Mouse (Mus musculus): ENCODE measurements around the gene Gm21188. TPM values are rescaled to one million over a fixed set of nuclear protein-coding genes. Genes with fewer than 3 reads are reported as not detected.
"Not testable (repeated sequence)": the region's sequence is repeated elsewhere in the genome, so short reads cannot be mapped to it uniquely, and the experiment has no call there.

The Gm21188 gene
- total RNA-seq (2014; fragmentation: Nextera tagmentation) (not detected in 2 replicates), total RNA-seq (2017) (0.27 and 0.70 TPM in 2 replicates), polyA plus RNA-seq (2012) (0.02 TPM in 1 of 2 replicates, not detected in the other)

DNA sequence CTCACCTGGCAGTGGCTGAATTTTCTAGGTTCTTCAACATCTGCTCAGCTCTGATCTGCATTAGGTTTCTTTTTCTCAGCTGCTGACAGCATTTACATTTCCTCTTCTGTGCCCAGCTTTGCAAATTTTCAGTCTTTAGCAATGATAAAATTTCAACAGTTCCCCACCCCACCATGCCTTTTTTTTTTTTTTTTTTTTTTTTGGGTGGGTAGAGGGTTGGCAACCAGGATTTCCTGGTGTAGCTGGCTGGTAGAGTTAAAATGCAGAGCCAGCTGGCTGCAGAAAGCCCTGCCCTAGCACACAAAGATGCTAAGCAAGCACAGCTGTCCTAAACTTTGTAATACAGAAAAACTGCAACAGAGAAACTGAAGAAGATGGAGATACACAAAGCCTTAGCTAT lies at the start of gene Gm21188:
TSS of gene Gm21188 (minus strand) at position 110 of the 400 bp plus-strand sequence.
- H3K9me3 ChIP-seq (replicated peaks); H3K4me1 ChIP-seq (ENCODE audit: insufficient read depth, low read depth, low read length); H3K27me3 ChIP-seq (ENCODE audit: insufficient read depth, low read length); H3K36me3 ChIP-seq (replicated peaks); DNase-seq (ENCODE audit: low spot score); ATAC-seq (ENCODE audit: extremely low read depth, insufficient number of reproducible peaks, low FRiP score, poor library complexity, severe bottlenecking); H3K4me3 ChIP-seq (ENCODE audit: low read depth, low read length): not testable (repeated sequence)

DNA sequence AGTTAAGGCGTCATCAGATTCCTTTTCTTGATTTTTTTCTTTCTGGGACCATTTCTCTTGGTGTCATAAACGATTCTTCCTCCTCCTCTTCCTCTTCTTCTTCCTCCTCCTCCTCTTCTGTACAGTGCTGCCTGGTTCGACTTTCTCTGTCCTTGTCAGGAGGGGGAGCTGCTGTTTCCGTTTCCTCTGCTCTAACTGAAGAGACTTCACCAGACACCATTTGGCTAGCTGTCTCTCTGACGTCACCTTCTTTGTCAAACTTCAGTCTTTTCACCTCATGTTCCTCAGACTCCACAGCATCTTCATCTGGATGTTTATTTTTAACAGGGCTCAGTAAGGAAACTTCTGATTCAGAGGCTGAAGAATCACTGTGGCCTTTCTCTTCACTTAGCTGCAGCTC lies 47.3 kb upstream of the Gm21188 start:
- ATAC-seq (ENCODE audit: extremely low read depth, insufficient number of reproducible peaks, low FRiP score, poor library complexity, severe bottlenecking); H3K36me3 ChIP-seq (replicated peaks): not testable (repeated sequence)

DNA sequence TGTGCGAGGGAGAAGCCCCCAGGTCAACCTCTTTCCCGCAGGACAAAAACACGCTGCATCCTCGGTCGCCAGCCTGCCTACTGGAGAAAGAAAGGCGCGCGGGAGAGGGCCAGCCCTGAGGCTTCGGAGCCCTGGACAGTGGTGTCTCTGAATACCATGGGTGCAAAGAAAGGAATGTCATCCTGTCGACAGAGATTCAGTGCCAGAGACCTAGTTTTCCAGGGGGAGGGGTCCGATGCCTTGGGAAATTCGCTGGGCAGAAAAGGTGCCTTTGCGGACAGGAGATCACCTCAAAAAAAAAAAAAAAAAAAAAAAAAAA lies 44.9 kb upstream of the Gm21188 start:
- H3K36me3 ChIP-seq (replicated peaks); DNase-seq (ENCODE audit: low spot score); H3K4me3 ChIP-seq (ENCODE audit: low read depth, low read length); H3K9me3 ChIP-seq (replicated peaks); ATAC-seq (ENCODE audit: extremely low read depth, insufficient number of reproducible peaks, low FRiP score, poor library complexity, severe bottlenecking); H3K27me3 ChIP-seq (ENCODE audit: insufficient read depth, low read length); H3K4me1 ChIP-seq (ENCODE audit: insufficient read depth, low read depth, low read length): not testable (repeated sequence)

More for the DNA sequence above, 47.3 kb upstream of the Gm21188 start:
- not testable (repeated sequence) for H3K27me3 ChIP-seq (ENCODE audit: insufficient read depth, low read length); H3K4me3 ChIP-seq (ENCODE audit: low read depth, low read length); H3K4me1 ChIP-seq (ENCODE audit: insufficient read depth, low read depth, low read length); DNase-seq (ENCODE audit: low spot score); H3K9me3 ChIP-seq (replicated peaks)

DNA sequence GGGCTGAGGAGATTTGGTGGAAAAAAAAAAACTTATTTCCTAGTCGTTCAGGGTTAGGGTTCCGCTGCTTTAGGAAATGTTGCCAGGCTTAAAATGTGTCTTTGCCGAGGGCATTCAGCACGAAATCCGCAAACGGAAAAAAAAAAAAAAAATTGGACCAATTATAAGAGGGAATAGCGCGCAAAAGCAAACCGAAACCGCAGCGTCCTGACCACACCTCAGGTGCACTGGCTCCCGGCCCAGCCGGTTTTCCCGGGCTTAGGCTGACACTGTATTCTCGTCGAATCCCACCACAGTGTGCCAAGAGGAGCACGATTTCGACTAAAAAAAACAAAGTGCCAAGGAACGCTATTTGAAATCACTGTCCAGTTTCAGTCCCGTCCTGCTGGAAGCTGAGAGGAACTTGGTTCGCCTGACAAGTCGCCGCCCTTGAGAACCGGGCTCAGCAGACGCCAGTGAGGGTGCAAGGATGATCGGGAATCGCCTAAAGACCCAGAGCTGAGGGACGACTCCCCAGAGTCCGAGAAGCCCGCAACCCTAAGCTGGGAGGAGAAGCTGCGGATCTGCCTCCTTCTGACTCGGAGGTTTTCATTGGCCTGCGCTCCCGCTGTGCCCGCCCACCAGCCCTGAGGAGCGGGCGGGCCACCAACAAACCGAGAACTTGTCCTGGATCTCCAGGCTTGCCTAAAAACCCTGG lies 44.4 kb upstream of the Gm21188 start:
- DNase-seq (ENCODE audit: low spot score); H3K9me3 ChIP-seq (replicated peaks); H3K36me3 ChIP-seq (replicated peaks); H3K4me3 ChIP-seq (ENCODE audit: low read depth, low read length); ATAC-seq (ENCODE audit: extremely low read depth, insufficient number of reproducible peaks, low FRiP score, poor library complexity, severe bottlenecking); H3K4me1 ChIP-seq (ENCODE audit: insufficient read depth, low read depth, low read length); H3K27me3 ChIP-seq (ENCODE audit: insufficient read depth, low read length): not testable (repeated sequence)

DNA sequence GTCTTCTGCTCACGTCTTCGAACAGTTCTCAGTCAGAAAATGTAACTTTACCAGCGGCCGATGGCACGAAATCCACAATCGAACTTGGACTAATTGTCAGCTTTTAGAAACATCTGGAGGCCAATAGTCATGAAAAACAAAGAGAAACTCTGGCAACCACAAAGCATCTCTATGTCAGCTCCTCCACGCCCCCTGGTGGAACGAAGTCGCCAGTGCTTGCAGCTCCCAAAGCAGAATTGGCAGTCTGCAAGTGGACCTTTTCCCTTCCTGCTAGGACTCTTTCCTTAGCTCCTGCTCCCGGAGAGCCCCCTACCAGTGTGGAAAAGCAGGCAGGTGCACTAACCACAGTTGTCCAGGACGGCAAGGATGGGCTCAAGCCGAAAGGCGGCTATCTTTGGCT lies 41.0 kb upstream of the Gm21188 start:
- not testable (repeated sequence) for H3K4me1 ChIP-seq (ENCODE audit: insufficient read depth, low read depth, low read length); H3K9me3 ChIP-seq (replicated peaks); DNase-seq (ENCODE audit: low spot score); H3K4me3 ChIP-seq (ENCODE audit: low read depth, low read length); H3K27me3 ChIP-seq (ENCODE audit: insufficient read depth, low read length); H3K36me3 ChIP-seq (replicated peaks)
- ATAC-seq (ENCODE audit: extremely low read depth, insufficient number of reproducible peaks, low FRiP score, poor library complexity, severe bottlenecking): 0 out of 2 replicates have a peak, but pooled peaks have one; percentile 22

DNA sequence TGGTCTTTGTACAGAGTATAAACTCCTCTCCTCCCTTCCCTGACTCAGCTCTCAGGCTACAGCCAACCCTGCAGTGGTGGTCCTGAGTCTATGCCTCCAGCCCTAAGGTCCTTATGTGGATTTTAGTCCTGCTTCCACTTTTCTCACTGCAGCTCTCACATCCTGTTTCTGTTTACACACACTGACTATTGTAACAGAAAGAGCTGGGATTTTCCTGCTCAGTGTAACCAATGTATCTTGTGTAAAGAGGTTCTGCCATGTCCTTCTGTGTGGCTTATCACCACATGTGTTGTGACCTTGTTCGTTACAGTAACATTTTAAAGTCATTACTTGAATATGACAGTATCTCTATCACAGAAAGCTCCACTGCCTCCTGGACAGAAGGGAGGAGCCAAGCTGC lies 27.6 kb upstream of the Gm21188 start:
- H3K9me3 ChIP-seq (replicated peaks); H3K4me3 ChIP-seq (ENCODE audit: low read depth, low read length); H3K4me1 ChIP-seq (ENCODE audit: insufficient read depth, low read depth, low read length); DNase-seq (ENCODE audit: low spot score); H3K36me3 ChIP-seq (replicated peaks); H3K27me3 ChIP-seq (ENCODE audit: insufficient read depth, low read length); ATAC-seq (ENCODE audit: extremely low read depth, insufficient number of reproducible peaks, low FRiP score, poor library complexity, severe bottlenecking): not testable (repeated sequence)

DNA sequence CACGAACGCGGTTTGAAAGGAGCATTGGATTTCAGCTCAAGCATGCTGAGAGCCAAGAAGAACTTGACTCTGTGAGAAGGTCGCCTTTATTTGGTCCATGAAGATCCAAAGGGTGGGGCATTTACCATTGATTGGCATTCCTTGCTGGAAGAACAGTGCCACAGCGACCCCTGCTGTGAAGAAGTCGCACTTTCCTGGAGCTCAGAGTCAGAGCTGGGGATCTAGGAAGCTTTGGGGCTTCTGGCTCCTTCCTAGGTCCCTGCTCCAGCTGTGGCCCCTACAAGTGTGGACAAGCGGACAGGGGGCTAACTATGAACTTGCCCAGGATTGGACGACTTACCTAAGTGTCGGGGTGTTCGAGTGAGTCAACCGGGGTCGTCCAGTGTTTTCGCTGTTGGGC lies 18.9 kb upstream of the Gm21188 start:
- H3K4me1 ChIP-seq (ENCODE audit: insufficient read depth, low read depth, low read length); H3K27me3 ChIP-seq (ENCODE audit: insufficient read depth, low read length); ATAC-seq (ENCODE audit: extremely low read depth, insufficient number of reproducible peaks, low FRiP score, poor library complexity, severe bottlenecking); DNase-seq (ENCODE audit: low spot score); H3K4me3 ChIP-seq (ENCODE audit: low read depth, low read length); H3K36me3 ChIP-seq (replicated peaks); H3K9me3 ChIP-seq (replicated peaks): not testable (repeated sequence)

DNA sequence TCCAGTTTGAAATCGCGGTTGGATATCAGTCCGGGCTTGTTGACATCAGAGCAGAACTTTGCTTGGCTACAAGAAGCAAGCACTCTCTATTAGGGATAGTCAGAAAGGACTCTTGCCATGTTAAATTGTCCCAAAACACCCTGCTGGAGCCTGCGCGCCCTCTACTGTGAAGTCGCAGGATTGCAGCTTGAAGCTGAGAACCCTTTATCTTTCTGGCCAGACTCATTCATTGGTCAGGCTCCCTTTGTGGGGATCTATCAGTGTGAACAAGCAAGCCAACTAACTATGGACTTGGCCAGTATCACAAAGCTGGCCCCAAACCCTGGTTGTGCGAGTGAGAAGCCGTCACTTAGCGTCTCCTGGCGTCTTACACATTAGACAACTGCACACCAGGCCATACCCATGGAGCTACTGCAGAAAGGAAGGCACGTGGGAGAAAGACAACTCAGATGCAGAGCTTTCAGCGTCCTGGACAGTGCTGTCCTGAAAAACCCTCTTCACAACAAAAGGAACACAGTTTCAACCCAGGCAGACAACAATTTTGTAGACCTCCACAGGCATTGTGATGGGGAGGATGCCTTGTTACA lies 18.1 kb upstream of the Gm21188 start:
- H3K9me3 ChIP-seq (replicated peaks); H3K27me3 ChIP-seq (ENCODE audit: insufficient read depth, low read length); H3K4me1 ChIP-seq (ENCODE audit: insufficient read depth, low read depth, low read length); ATAC-seq (ENCODE audit: extremely low read depth, insufficient number of reproducible peaks, low FRiP score, poor library complexity, severe bottlenecking); DNase-seq (ENCODE audit: low spot score); H3K4me3 ChIP-seq (ENCODE audit: low read depth, low read length); H3K36me3 ChIP-seq (replicated peaks): not testable (repeated sequence)

DNA sequence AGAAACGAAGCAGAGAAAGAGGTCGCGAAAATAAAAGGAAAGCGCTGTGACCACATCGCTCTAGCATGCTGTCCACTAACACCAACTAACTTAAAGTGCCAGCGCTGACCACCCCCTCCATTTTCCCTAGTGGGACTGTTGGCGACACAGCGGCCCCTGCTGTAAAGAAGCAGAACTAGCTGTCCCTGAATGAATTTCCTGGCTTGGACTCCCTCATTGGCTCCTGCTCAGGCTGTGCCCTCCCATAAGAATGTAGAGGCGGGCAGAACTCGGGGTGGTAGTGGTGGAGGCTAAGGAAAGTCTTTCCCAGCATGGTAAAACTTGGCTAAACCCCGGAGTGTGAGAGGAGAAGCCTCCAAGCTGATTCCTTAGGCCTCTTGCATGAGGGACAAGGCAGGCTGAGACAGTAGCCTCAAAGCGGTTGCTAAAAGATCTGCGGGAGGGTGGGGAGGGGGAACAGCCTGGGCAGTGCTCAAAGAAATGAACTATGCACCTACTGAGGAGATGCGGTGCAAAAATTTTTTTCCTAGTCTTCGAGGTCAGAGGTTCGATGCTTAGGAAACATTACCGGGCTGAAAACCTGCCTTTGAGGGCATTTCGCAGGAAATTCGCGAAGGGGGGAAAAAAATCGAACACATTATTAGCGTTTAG lies 11.6 kb upstream of the Gm21188 start:
- not testable (repeated sequence) for H3K4me1 ChIP-seq (ENCODE audit: insufficient read depth, low read depth, low read length); DNase-seq (ENCODE audit: low spot score); H3K4me3 ChIP-seq (ENCODE audit: low read depth, low read length); H3K9me3 ChIP-seq (replicated peaks); H3K27me3 ChIP-seq (ENCODE audit: insufficient read depth, low read length); ATAC-seq (ENCODE audit: extremely low read depth, insufficient number of reproducible peaks, low FRiP score, poor library complexity, severe bottlenecking); H3K36me3 ChIP-seq (replicated peaks)

DNA sequence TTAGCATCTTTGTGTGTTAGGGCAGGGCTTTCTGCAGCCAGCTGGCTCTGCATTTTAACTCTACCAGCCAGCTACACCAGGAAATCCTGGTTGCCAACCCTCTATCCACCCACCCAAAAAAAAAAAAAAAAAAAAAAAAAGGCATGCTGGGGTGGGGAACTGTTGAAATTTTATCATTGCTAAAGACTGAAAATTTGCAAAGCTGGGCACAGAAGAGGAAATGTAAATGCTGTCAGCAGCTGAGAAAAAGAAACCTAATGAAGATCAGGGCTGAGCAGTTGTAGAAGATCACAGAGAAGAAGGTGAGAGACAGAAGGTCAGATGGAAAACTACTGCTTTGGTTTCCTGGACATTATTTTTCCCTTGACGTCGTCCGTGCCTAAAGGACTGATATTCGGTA lies 10.9 kb upstream of the Gm21188 start:
- H3K4me3 ChIP-seq (ENCODE audit: low read depth, low read length); H3K36me3 ChIP-seq (replicated peaks); DNase-seq (ENCODE audit: low spot score); ATAC-seq (ENCODE audit: extremely low read depth, insufficient number of reproducible peaks, low FRiP score, poor library complexity, severe bottlenecking); H3K27me3 ChIP-seq (ENCODE audit: insufficient read depth, low read length); H3K9me3 ChIP-seq (replicated peaks); H3K4me1 ChIP-seq (ENCODE audit: insufficient read depth, low read depth, low read length): not testable (repeated sequence)

DNA sequence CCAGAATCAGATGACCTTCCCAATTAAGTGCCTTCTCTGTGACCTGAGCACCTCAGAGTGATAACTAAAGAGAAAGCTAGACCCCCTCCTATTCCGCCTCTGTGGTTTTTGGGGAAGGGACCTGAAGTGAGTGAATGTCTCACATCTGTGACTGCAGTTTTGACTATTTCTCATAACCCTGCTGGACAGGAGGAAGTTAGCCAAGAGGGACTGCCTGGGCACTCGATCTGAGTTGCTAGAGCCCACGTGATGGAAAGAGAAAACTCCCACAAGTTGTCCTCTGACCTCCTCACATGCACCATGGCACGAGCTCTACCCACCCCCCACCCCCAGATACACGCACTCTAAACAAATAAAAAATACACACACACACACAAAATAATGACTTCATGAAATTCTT lies 3.4 kb downstream of the Gm21188 start:
- DNase-seq (ENCODE audit: low spot score); H3K27me3 ChIP-seq (ENCODE audit: insufficient read depth, low read length); H3K9me3 ChIP-seq (replicated peaks); ATAC-seq (ENCODE audit: extremely low read depth, insufficient number of reproducible peaks, low FRiP score, poor library complexity, severe bottlenecking); H3K36me3 ChIP-seq (replicated peaks); H3K4me1 ChIP-seq (ENCODE audit: insufficient read depth, low read depth, low read length); H3K4me3 ChIP-seq (ENCODE audit: low read depth, low read length): not testable (repeated sequence)

DNA sequence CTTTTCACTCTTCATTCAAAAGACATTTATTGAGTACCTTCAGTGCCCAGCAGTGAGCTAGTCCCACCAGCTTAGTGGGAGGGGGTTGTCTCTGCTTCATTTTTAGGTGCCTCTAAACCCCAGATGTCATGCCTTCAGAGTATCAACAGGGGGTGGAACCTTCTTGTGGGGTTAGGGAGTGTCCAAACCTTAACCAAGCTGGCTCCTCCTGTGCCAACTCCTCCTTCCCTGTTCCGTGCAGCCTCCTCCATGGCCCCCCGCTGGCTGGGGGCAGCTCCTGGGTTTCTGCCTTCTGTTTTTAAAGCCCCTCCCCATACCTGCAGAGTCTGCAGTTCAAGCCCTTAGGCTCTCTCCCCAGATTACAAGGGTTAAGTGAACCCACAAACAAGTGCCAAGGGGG lies 3.8 kb downstream of the Gm21188 start:
- not testable (repeated sequence) for H3K4me1 ChIP-seq (ENCODE audit: insufficient read depth, low read depth, low read length); DNase-seq (ENCODE audit: low spot score); H3K9me3 ChIP-seq (replicated peaks); H3K36me3 ChIP-seq (replicated peaks); H3K27me3 ChIP-seq (ENCODE audit: insufficient read depth, low read length); H3K4me3 ChIP-seq (ENCODE audit: low read depth, low read length)
- ATAC-seq (ENCODE audit: extremely low read depth, insufficient number of reproducible peaks, low FRiP score, poor library complexity, severe bottlenecking): peak; percentile 41; the same call in 1 of the 2 replicates

Measured in G1E (cell line).